Mouse (Mus musculus) midbrain, embryonic 14.5 days (tissue): ENCODE data around the gene Synj2. TPM values are rescaled to one million over a fixed set of nuclear protein-coding genes. Genes with fewer than 3 reads are reported as not detected.
A peak's percentile ranks its signal among the peaks of the same experiment; 100 is the strongest.

Experiments
- ATAC-seq: fragments of 200-750 bp; cut with Nextera tagmentation; 2 replicates; pipeline ENCODE4 v1.8.0; 2017; ENCODE audit warnings: moderate number of reproducible peaks, moderate library complexity; ENCODE audit not compliant: low FRiP score, low TSS enrichment
- DNase-seq: peaks from one replicate; pipeline ENCODE4 v3.0.0-alpha.2; 2015
- H3K27ac ChIP-seq: fragments of 300-500 bp; sonication (generic); replicated peaks from 2 replicates; pipeline ENCODE4 v1.5.1; 2014; ENCODE audit warnings: mild to moderate bottlenecking, low read depth, low read length, moderate library complexity
- H3K27me3 ChIP-seq: fragments of 300-500 bp; sonication (generic); 2 replicates; pipeline ENCODE4 v1.6.1; 2014; ENCODE audit warnings: low read length, control low read depth, mixed read lengths; ENCODE audit not compliant: control insufficient read depth, insufficient read depth
- H3K36me3 ChIP-seq: fragments of 300-500 bp; sonication (generic); 2 replicates; pipeline ENCODE4 v1.6.1; 2014; ENCODE audit warnings: low read length, control low read depth; ENCODE audit not compliant: control insufficient read depth, insufficient read depth
- H3K4me1 ChIP-seq: fragments of 300-500 bp; sonication (generic); 2 replicates; pipeline ENCODE4 v1.6.1; 2014; ENCODE audit warnings: mild to moderate bottlenecking, antibody characterized with exemption, low read length, control low read depth; ENCODE audit not compliant: control insufficient read depth, insufficient read depth
- H3K4me2 ChIP-seq: fragments of 300-500 bp; sonication (generic); 2 replicates; pipeline ENCODE4 v1.6.1; 2014; ENCODE audit warnings: mild to moderate bottlenecking, low read length, moderate library complexity
- H3K4me3 ChIP-seq: fragments of 300-500 bp; sonication (generic); replicated peaks from 2 replicates; pipeline ENCODE4 v1.5.1; 2014; ENCODE audit warnings: low read depth, low read length
- H3K9ac ChIP-seq: fragments of 300-500 bp; sonication (generic); replicated peaks from 2 replicates; pipeline ENCODE4 v1.6.1; 2014; ENCODE audit warnings: mild to moderate bottlenecking, low read length, moderate library complexity
- H3K9me3 ChIP-seq: fragments of 300-500 bp; sonication (generic); 2 replicates; pipeline ENCODE4 v1.6.1; 2016; ENCODE audit warnings: low read length, control low read depth, mixed read lengths; ENCODE audit not compliant: control insufficient read depth
- WGBS: fragments of 180-500 bp; shearing (Covaris S2); extraction: QIAGEN DNeasy Blood & Tissue Kit; methylation state at CpG from one replicate; pipeline ENCODE4 v1.1.7; 2014; 5-methylcytosine and 5-hydroxymethylcytosine counted together
- polyA plus RNA-seq: library from polyadenylated mRNA; unstranded; fragments of >200 nt; fragmentation: Nextera tagmentation; extraction: Ambion mirVana; gene quantifications from 2 replicates; pipeline ENCODE4 v1.2.1, GENCODE M21; 2014

Gene Synj2
- polyA plus RNA-seq, 1 experiment from 2014 or later: 1.2 TPM

- no peaks in the 10 kb centered on the region for H3K9me3 ChIP-seq
- 82% methylated on average over 5 of the region's 5 CpGs for WGBS
- H3K27me3 ChIP-seq: no peaks in the 10 kb centered on the region
- DNase-seq: no peak
- H3K4me1 ChIP-seq: no peaks in the 10 kb centered on the region
- H3K36me3 ChIP-seq: peaks cover 10% of the 10 kb centered on the region; the same call in 1 of the 2 replicates
- no peak overlapping the region for H3K9ac ChIP-seq
- H3K4me2 ChIP-seq: no peak overlapping the region
- no peak for ATAC-seq
- H3K27ac ChIP-seq: no peak overlapping the region
- H3K4me3 ChIP-seq: no peak overlapping the region
Measured at GRCm38 (mm10) chr17:5901381-5901780, 39.7 kb upstream of the Synj2 start.

GRCm38 (mm10) chr17:5903630-5904301 lies 37.3 kb upstream of the Synj2 start:
- Histone ChIP-seq H3K9me3 (no peaks in the 10 kb centered on the region), H3K4me1 (no peaks in the 10 kb centered on the region), H3K36me3 (peaks cover 10% of the 10 kb centered on the region; the same call in 1 of the 2 replicates), H3K27me3 (no peaks in the 10 kb centered on the region), H3K27ac (no peak overlapping the region), H3K4me3 (no peak overlapping the region), H3K4me2 (no peak overlapping the region), H3K9ac (no peak overlapping the region)
- no peak for DNase-seq
- no peak for ATAC-seq
- WGBS: 82% methylated on average over 6 of the region's 6 CpGs

GRCm38 (mm10) chr17:5909681-5910080 lies 31.4 kb upstream of the Synj2 start:
- WGBS: 94% methylated on average over 4 of the region's 4 CpGs
- H3K4me3 ChIP-seq: no peak overlapping the region
- DNase-seq (no peak), ATAC-seq (no peak)
- no peak overlapping the region for H3K27ac ChIP-seq
- 0 out of 2 replicates have a peak, but pooled peaks cover 2% of the 10 kb centered on the region for H3K36me3 ChIP-seq
- no peak overlapping the region for H3K9ac ChIP-seq
- no peak overlapping the region for H3K4me2 ChIP-seq
- H3K4me1 ChIP-seq: no peaks in the 10 kb centered on the region
- H3K27me3 ChIP-seq: no peaks in the 10 kb centered on the region
- H3K9me3 ChIP-seq: no peaks in the 10 kb centered on the region

GRCm38 (mm10) chr17:5911591-5911990 lies 29.5 kb upstream of the Synj2 start:
- Histone ChIP-seq H3K4me3 (no peak overlapping the region), H3K4me1 (no peaks in the 10 kb centered on the region), H3K9me3 (no peaks in the 10 kb centered on the region), H3K4me2 (no peak overlapping the region), H3K27ac (no peak overlapping the region), H3K9ac (no peak overlapping the region), H3K36me3 (no peaks in the 10 kb centered on the region), H3K27me3 (no peaks in the 10 kb centered on the region)
- ATAC-seq: no peak
- DNase-seq: peak; percentile 26
- 82% methylated on average over 12 of the region's 12 CpGs for WGBS

GRCm38 (mm10) chr17:5912797-5913196 lies 28.3 kb upstream of the Synj2 start:
- H3K36me3 ChIP-seq: no peaks in the 10 kb centered on the region
- 91% methylated on average over 4 of the region's 4 CpGs for WGBS
- no peak overlapping the region for H3K4me3 ChIP-seq
- H3K27ac ChIP-seq: no peak overlapping the region
- no peak overlapping the region for H3K9ac ChIP-seq
- no peaks in the 10 kb centered on the region for H3K27me3 ChIP-seq
- DNase-seq (no peak), ATAC-seq (no peak)
- H3K4me2 ChIP-seq: no peak overlapping the region
- H3K4me1 ChIP-seq: no peaks in the 10 kb centered on the region
- H3K9me3 ChIP-seq: no peaks in the 10 kb centered on the region

- ATAC-seq: no peak
- no peak for DNase-seq
- 91% methylated on average over 5 of the region's 5 CpGs for WGBS
Measured at GRCm38 (mm10) chr17:5914217-5914616, 26.9 kb upstream of the Synj2 start.

GRCm38 (mm10) chr17:5921954-5922353 lies 19.1 kb upstream of the Synj2 start:
- no peaks in the 10 kb centered on the region for H3K4me1 ChIP-seq
- 92% methylated on average over 8 of the region's 8 CpGs for WGBS
- no peak overlapping the region for H3K4me2 ChIP-seq
- H3K4me3 ChIP-seq: no peak overlapping the region
- H3K36me3 ChIP-seq: 0 out of 2 replicates have a peak, but pooled peaks cover 18% of the 10 kb centered on the region
- H3K9me3 ChIP-seq: no peaks in the 10 kb centered on the region
- H3K27ac ChIP-seq: no peak overlapping the region
- H3K9ac ChIP-seq: no peak overlapping the region
- DNase-seq: no peak
- no peaks in the 10 kb centered on the region for H3K27me3 ChIP-seq
- no peak for ATAC-seq

More at GRCm38 (mm10) chr17:5914217-5914616, 26.9 kb upstream of the Synj2 start:
- Histone ChIP-seq H3K4me1 (no peaks in the 10 kb centered on the region), H3K36me3 (0 out of 2 replicates have a peak, but pooled peaks cover 9% of the 10 kb centered on the region), H3K9me3 (no peaks in the 10 kb centered on the region), H3K9ac (no peak overlapping the region), H3K27me3 (no peaks in the 10 kb centered on the region), H3K4me2 (no peak overlapping the region), H3K27ac (no peak overlapping the region), H3K4me3 (no peak overlapping the region)

GRCm38 (mm10) chr17:5923281-5923680 lies 17.8 kb upstream of the Synj2 start:
- no peaks in the 10 kb centered on the region for H3K9me3 ChIP-seq
- H3K9ac ChIP-seq: no peak overlapping the region
- ATAC-seq: no peak
- H3K27ac ChIP-seq: no peak overlapping the region
- peak; percentile 72 for DNase-seq
- 0 out of 2 replicates have a peak, but pooled peaks cover 16% of the 10 kb centered on the region for H3K36me3 ChIP-seq
- WGBS: 67% methylated on average over 9 of the region's 9 CpGs
- no peaks in the 10 kb centered on the region for H3K27me3 ChIP-seq
- H3K4me1 ChIP-seq: no peaks in the 10 kb centered on the region
- no peak overlapping the region for H3K4me2 ChIP-seq
- H3K4me3 ChIP-seq: no peak overlapping the region

GRCm38 (mm10) chr17:5924238-5924637 lies 16.8 kb upstream of the Synj2 start:
- H3K9ac ChIP-seq: no peak overlapping the region
- no peak for ATAC-seq

More at GRCm38 (mm10) chr17:5924238-5924637, 16.8 kb upstream of the Synj2 start:
- DNase-seq: no peak
- H3K9me3 ChIP-seq: no peaks in the 10 kb centered on the region
- no peak overlapping the region for H3K4me2 ChIP-seq
- 0 out of 2 replicates have a peak, but pooled peaks cover 9% of the 10 kb centered on the region for H3K36me3 ChIP-seq
- no peaks in the 10 kb centered on the region for H3K4me1 ChIP-seq
- no peaks in the 10 kb centered on the region for H3K27me3 ChIP-seq
- no peak overlapping the region for H3K4me3 ChIP-seq
- H3K27ac ChIP-seq: no peak overlapping the region
- WGBS: 63% methylated on average over 8 of the region's 8 CpGs
